Comparison of ENCODE assay signal across 9 mouse cellular contexts in genomic region chr17:40879528-40879923, GRCm38 (mm10). TPM values are rescaled to one million over a fixed set of nuclear protein-coding genes. Genes with fewer than 3 reads are reported as not detected.
DNase-seq lines count a peak whose midpoint lies in the region; ATAC-seq and TF ChIP-seq lines count a peak whose summit lies in the region.
"Had no signal": no experiment of that assay in that cellular context is flagged by ENCODE, and none has a peak within 500 bp of the region (broad histone marks: within the 10 kb centered on the region; RNA-seq: fewer than 3 reads in every experiment).

No protein-coding gene starts in this region.

- H3K4me3 ChIP-seq in layer of hippocampus, adult 2 months, result peak overlapping the region; percentile 61
- peak overlapping the region; percentile 56 for H3K4me3 ChIP-seq in embryonic facial prominence, embryonic 12.5 days
- peak overlapping the region; percentile 81 for H3K4me3 ChIP-seq in intestine, postnatal 0 days (ENCODE audit: low read depth, low read length)
- peak overlapping the region; percentile 55 for H3K4me3 ChIP-seq in neural tube, embryonic 13.5 days

- peak overlapping the region; percentile 91 for H3K4me2 ChIP-seq in embryonic facial prominence, embryonic 12.5 days (replicated peaks)
- H3K4me2 ChIP-seq in intestine, postnatal 0 days (replicated peaks; ENCODE audit: low read depth), result peak overlapping the region; percentile 83
- peak overlapping the region; percentile 92 for H3K4me2 ChIP-seq in neural tube, embryonic 13.5 days

- H3K9ac ChIP-seq in embryonic facial prominence, embryonic 12.5 days, result peak overlapping the region; percentile 59; the same call in 1 of the 2 replicates
- peak overlapping the region; percentile 73 for H3K9ac ChIP-seq in intestine, postnatal 0 days (ENCODE audit: low read depth, low read length)
- H3K9ac ChIP-seq in neural tube, embryonic 13.5 days, result peak overlapping the region; percentile 63

- H3K27me3 ChIP-seq in embryonic facial prominence, embryonic 12.5 days, result no peaks in the 10 kb centered on the region
- H3K27me3 ChIP-seq in intestine, postnatal 0 days (replicated peaks; ENCODE audit: control insufficient read depth, insufficient read depth, low read length), result no peaks in the 10 kb centered on the region
- H3K27me3 ChIP-seq in neural tube, embryonic 13.5 days, result peaks cover 7% of the 10 kb centered on the region

- H3K9me3 ChIP-seq in embryonic facial prominence, embryonic 12.5 days, result no peaks in the 10 kb centered on the region
- H3K9me3 ChIP-seq in intestine, postnatal 0 days (ENCODE audit: control insufficient read depth), result no peaks in the 10 kb centered on the region
- H3K9me3 ChIP-seq in neural tube, embryonic 13.5 days, result no peaks in the 10 kb centered on the region

- WGBS in embryonic facial prominence, embryonic 12.5 days, result 9% methylated on average over 6 of the region's 6 CpGs
- WGBS in intestine, postnatal 0 days, result 5% methylated on average over 6 of the region's 6 CpGs
- 5% methylated on average over 6 of the region's 6 CpGs for WGBS in neural tube, embryonic 13.5 days

- ATAC-seq in embryonic facial prominence, embryonic 12.5 days (ENCODE audit: insufficient number of reproducible peaks, insufficient read depth, low FRiP score, low TSS enrichment), result no peak
- ATAC-seq in intestine, postnatal 0 days, result no peak
- ATAC-seq in neural tube, embryonic 13.5 days (ENCODE audit: low read depth), result no peak
- ATAC-seq in cerebellum, adult (ENCODE audit: insufficient number of reproducible peaks, low FRiP score, low TSS enrichment), result no peak

- no peak for DNase-seq in layer of hippocampus, adult 2 months (ENCODE audit: low spot score in 2 of 2)
- no peak for DNase-seq in layer of hippocampus, adult 9-11 months
- no peak for DNase-seq in cerebellum, adult 11-12 months
- no peak for DNase-seq in kidney, postnatal 14 days
- DNase-seq: lung, postnatal 14 days had no signal

- H3K4me1 ChIP-seq in embryonic facial prominence, embryonic 12.5 days, result no peaks in the 10 kb centered on the region
- no peaks in the 10 kb centered on the region; the same call in 1 of the 2 replicates for H3K4me1 ChIP-seq in intestine, postnatal 0 days (replicated peaks; ENCODE audit: control insufficient read depth, insufficient read depth, low read length)
- H3K4me1 ChIP-seq in neural tube, embryonic 13.5 days (replicated peaks), result peaks cover 11% of the 10 kb centered on the region

- TF ChIP-seq CTCF in layer of hippocampus, adult 2 months (conservative IDR thresholded peaks at IDR 0.05), result no peak
- TF ChIP-seq CTCF in intestine, postnatal 0 days (IDR thresholded peaks at IDR 0.05; ENCODE audit: low read depth), result no peak

- H3K27ac ChIP-seq in layer of hippocampus, adult 2 months, result no peak overlapping the region
- H3K27ac ChIP-seq in embryonic facial prominence, embryonic 12.5 days, result no peak overlapping the region
- H3K27ac ChIP-seq in intestine, postnatal 0 days (ENCODE audit: low read depth, low read length), result peak overlapping the region; percentile 73; the same call in 1 of the 2 replicates
- no peak overlapping the region for H3K27ac ChIP-seq in neural tube, embryonic 13.5 days (replicated peaks)

- no peaks in the 10 kb centered on the region for H3K36me3 ChIP-seq in embryonic facial prominence, embryonic 12.5 days
- H3K36me3 ChIP-seq in intestine, postnatal 0 days (ENCODE audit: control insufficient read depth, insufficient read depth), result no peaks in the 10 kb centered on the region
- no peaks in the 10 kb centered on the region for H3K36me3 ChIP-seq in neural tube, embryonic 13.5 days

RNA-seq across cellular contexts. Expression of gene 9130008F23Rik, which starts 0.8 kb away (rescaled TPM):
- total RNA-seq in layer of hippocampus, adult 2 months (2021), result under 1 TPM in 1 of 2 experiments, not detected in 1; 0.23 TPM
- polyA plus RNA-seq in embryonic facial prominence, embryonic 12.5 days (2016; fragmentation: Nextera tagmentation; extraction: Ambion mirVana), result 1.4 and 1.5 TPM in 2 replicates
- polyA plus RNA-seq in intestine, postnatal 0 days (2015; fragmentation: Nextera tagmentation; extraction: Ambion mirVana), result 7.2 and 7.3 TPM in 2 replicates
- 0.32 and 0.51 TPM in 2 replicates for polyA plus RNA-seq in neural tube, embryonic 13.5 days (2015; fragmentation: Nextera tagmentation; extraction: Ambion mirVana)

RNA-seq across cellular contexts. Expression of gene Glyatl3, which starts 34.6 kb away (rescaled TPM):
- not detected for total RNA-seq in layer of hippocampus, adult 2 months (2021)
- polyA plus RNA-seq in embryonic facial prominence, embryonic 12.5 days (2016; fragmentation: Nextera tagmentation; extraction: Ambion mirVana), result 0.23 and 0.38 TPM in 2 replicates
- polyA plus RNA-seq in intestine, postnatal 0 days (2015; fragmentation: Nextera tagmentation; extraction: Ambion mirVana), result not detected in 2 replicates
- not detected in 2 replicates for polyA plus RNA-seq in neural tube, embryonic 13.5 days (2015; fragmentation: Nextera tagmentation; extraction: Ambion mirVana)

RNA-seq across cellular contexts. Expression of gene Mut, which starts 55.0 kb away (rescaled TPM):
- total RNA-seq in layer of hippocampus, adult 2 months (2021), result 10 to 100 TPM; 48.9 to 50.7 TPM
- 34.3 and 34.6 TPM in 2 replicates for polyA plus RNA-seq in embryonic facial prominence, embryonic 12.5 days (2016; fragmentation: Nextera tagmentation; extraction: Ambion mirVana)
- 22.4 and 25.7 TPM in 2 replicates for polyA plus RNA-seq in intestine, postnatal 0 days (2015; fragmentation: Nextera tagmentation; extraction: Ambion mirVana)
- polyA plus RNA-seq in neural tube, embryonic 13.5 days (2015; fragmentation: Nextera tagmentation; extraction: Ambion mirVana), result 23.6 and 26.5 TPM in 2 replicates

RNA-seq across cellular contexts. Expression of gene Cenpq, which starts 55.3 kb away (rescaled TPM):
- 1 to 10 TPM; 3.9 to 4.0 TPM for total RNA-seq in layer of hippocampus, adult 2 months (2021)
- polyA plus RNA-seq in embryonic facial prominence, embryonic 12.5 days (2016; fragmentation: Nextera tagmentation; extraction: Ambion mirVana), result 28.6 and 29.0 TPM in 2 replicates
- 7.2 and 8.4 TPM in 2 replicates for polyA plus RNA-seq in intestine, postnatal 0 days (2015; fragmentation: Nextera tagmentation; extraction: Ambion mirVana)
- polyA plus RNA-seq in neural tube, embryonic 13.5 days (2015; fragmentation: Nextera tagmentation; extraction: Ambion mirVana), result 11.7 and 13.0 TPM in 2 replicates
